Mouse (Mus musculus) embryonic fibroblast, embryonic 13.5 days (primary cell): ENCODE data around the gene Rpl36al.

Experiments
- CTCF ChIP-seq: IDR thresholded peaks from 2 replicates; pipeline ENCODE4 v1.5.1; 2011; ENCODE audit warnings: mild to moderate bottlenecking, control low read depth, low read length, moderate library complexity, borderline replicate concordance; ENCODE audit not compliant: insufficient read depth
- POLR2A ChIP-seq: IDR thresholded peaks from 2 replicates; pipeline ENCODE4 v1.6.1; 2011; ENCODE audit warnings: low read depth, mild to moderate bottlenecking, control low read depth, low read length, moderate library complexity

DNA sequence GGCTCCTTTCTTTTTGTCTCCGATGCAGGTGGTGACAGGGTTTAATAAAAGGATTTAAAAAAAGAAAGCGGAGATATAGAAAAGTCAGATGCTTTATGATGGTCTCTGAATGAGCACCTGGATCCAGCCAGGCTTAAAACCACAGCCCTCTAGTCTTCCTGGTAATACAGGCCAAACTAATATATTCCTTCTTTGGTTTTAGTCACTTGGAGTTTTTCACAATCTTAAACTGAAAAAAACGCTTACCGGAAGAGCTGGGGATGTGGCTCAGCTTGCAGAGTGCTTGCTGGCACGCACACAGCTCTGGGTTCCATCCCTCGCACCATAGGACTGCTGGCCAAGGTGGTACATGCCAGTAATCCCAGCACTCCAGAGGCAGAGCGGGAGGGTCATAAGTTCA is 32.7 kb upstream of the Rpl36al start:
- no peak for TF ChIP-seq CTCF
- TF ChIP-seq POLR2A: no peak
